Mouse (Mus musculus): ENCODE data around the gene Yipf4. TPM values are rescaled to one million over a fixed set of nuclear protein-coding genes. Genes with fewer than 3 reads are reported as not detected.

The Yipf4 gene
- 10 to 100 TPM in 1 of 2 experiments, 1 to 10 TPM in 1; 2.7 to 37.4 TPM for polyA plus RNA-seq (2012; fragmentation: generic; extraction: Trizol)

GRCm38 (mm10) chr17:74489024-74489900, at the start of gene Yipf4:
Gene Yipf4, plus strand, starts transcription at chr17:74489493.

GRCm38 (mm10) chr17:74458711-74459408, 30.4 kb upstream of the Yipf4 start, which contains the start of gene Nlrc4:
Gene Nlrc4, minus strand, starts transcription at chr17:74459142.

DNA sequence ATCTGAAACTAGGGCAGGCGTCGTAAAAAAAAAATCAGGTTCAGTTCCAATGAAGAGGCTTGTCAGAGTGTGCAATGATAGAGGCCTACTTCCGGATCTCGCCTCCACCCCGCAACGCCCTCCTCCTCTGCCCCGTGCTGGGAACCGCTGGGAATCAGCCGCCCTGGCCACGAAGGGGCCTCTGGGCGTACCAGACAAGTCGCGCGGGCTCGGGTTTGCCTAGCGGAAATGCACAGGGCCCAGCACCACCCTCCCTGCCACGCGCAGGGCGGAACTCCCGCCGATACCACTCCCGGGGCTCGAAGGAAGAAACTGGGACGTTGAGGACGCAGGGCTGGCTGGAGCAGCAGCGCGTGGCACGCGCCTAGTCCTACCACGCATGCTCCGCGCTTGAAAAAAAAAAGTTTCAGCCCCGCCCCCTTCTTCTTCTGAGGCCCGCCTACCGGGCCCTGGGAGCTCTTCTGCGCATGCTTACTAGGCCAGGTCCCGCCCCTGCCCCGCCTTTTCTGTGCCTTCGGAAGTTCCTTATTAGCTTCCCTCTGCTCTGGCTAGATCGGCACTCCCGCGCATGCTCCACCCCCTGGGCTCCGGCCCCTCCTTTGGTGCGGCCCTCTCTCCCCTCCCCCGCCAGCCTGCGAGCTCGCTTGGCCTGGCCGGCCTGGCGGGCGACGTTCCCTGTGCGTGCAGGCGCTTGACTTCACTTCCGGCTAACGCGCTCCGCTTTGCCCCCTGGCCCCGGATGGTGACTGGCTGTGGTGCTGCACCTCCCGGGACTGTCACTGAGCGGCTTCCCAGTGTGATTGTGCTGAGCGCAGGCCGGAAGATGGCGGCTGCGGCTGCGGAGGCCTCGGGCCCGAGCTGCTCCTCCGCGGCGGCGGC, 38.7 kb downstream of the Yipf4 start, which contains the start of gene Birc6:
TSS of gene Birc6 (plus strand) at position 567 of the 879 bp plus-strand sequence.

Other genes starting within 250 kb of the Yipf4 start
- 10 to 100 TPM; 14.4 to 32.3 TPM for gene Memo1, start 194.0 kb upstream of the Yipf4 start, polyA plus RNA-seq (2012; fragmentation: generic; extraction: Trizol)
- gene Dpy30, start 165.5 kb upstream of the Yipf4 start, polyA plus RNA-seq (2012; fragmentation: generic; extraction: Trizol), result 100 to 1,000 TPM in 1 of 2 experiments, 10 to 100 TPM in 1; 85.3 to 113 TPM
- 1 to 10 TPM; 2.5 to 7.7 TPM for gene Spast, start 150.5 kb upstream of the Yipf4 start, polyA plus RNA-seq (2012; fragmentation: generic; extraction: Trizol)
- 10 to 100 TPM in 1 of 2 experiments, 1 to 10 TPM in 1; 8.0 to 19.7 TPM for gene Slc30a6, start 93.9 kb upstream of the Yipf4 start, polyA plus RNA-seq (2012; fragmentation: generic; extraction: Trizol)
- gene Nlrc4, start 30.4 kb upstream of the Yipf4 start, polyA plus RNA-seq (2012; fragmentation: generic; extraction: Trizol), result under 1 TPM; 0.01 to 0.05 TPM
- gene Birc6, start 38.8 kb downstream of the Yipf4 start, polyA plus RNA-seq (2012; fragmentation: generic; extraction: Trizol), result 10 to 100 TPM in 1 of 2 experiments, 1 to 10 TPM in 1; 3.9 to 20.9 TPM
- gene Ttc27, start 228.2 kb downstream of the Yipf4 start, polyA plus RNA-seq (2012; fragmentation: generic; extraction: Trizol), result 10 to 100 TPM; 10.3 to 17.8 TPM

Measured in C3H10T1/2 (cell line).